Mouse (Mus musculus): ENCODE results near the gene Abca4. TPM values are rescaled to one million over a fixed set of nuclear protein-coding genes. Genes with fewer than 3 reads are reported as not detected.

Gene Abca4
- polyA plus RNA-seq, 1 experiment from 2014 or later = 2.5 TPM

GRCm38 (mm10) chr3:122088054-122088681 is 43.9 kb downstream of the Abca4 start:
- Histone ChIP-seq H3K4me3 (no peak overlapping the region), H3K9me3 (no peaks in the 10 kb centered on the region), H3K9ac (replicated peaks) (no peak overlapping the region), H3K4me2 (replicated peaks) (no peak overlapping the region), H3K36me3 (no peaks in the 10 kb centered on the region), H3K27me3 (peaks cover 69% of the 10 kb centered on the region), H3K27ac (replicated peaks) (no peak overlapping the region), H3K4me1 (peaks cover 17% of the 10 kb centered on the region)
- no peak for ATAC-seq (ENCODE audit: low FRiP score, low read depth)
- 84% methylated on average over 11 of the region's 11 CpGs for WGBS

GRCm38 (mm10) chr3:122090338-122090737 is 46.1 kb downstream of the Abca4 start:
- Histone ChIP-seq H3K9ac (replicated peaks) (no peak overlapping the region), H3K4me1 (peaks cover 9% of the 10 kb centered on the region; the same call in 1 of the 2 replicates), H3K4me2 (replicated peaks) (no peak overlapping the region), H3K27ac (replicated peaks) (no peak overlapping the region), H3K4me3 (no peak overlapping the region), H3K9me3 (no peaks in the 10 kb centered on the region), H3K27me3 (peaks cover 54% of the 10 kb centered on the region), H3K36me3 (no peaks in the 10 kb centered on the region)
- ATAC-seq (ENCODE audit: low FRiP score, low read depth) = no peak
- WGBS = 83% methylated on average over 6 of the region's 6 CpGs

- H3K27ac ChIP-seq (replicated peaks) = no peak overlapping the region
- peaks cover 23% of the 10 kb centered on the region for H3K27me3 ChIP-seq
- H3K9me3 ChIP-seq = no peaks in the 10 kb centered on the region
- H3K4me2 ChIP-seq (replicated peaks) = no peak overlapping the region
- no peak overlapping the region for H3K4me3 ChIP-seq
- no peaks in the 10 kb centered on the region for H3K36me3 ChIP-seq
- peaks cover 6% of the 10 kb centered on the region; the same call in 1 of the 2 replicates for H3K4me1 ChIP-seq
- no peak for ATAC-seq (ENCODE audit: low FRiP score, low read depth)
- 77% methylated on average over 5 of the region's 5 CpGs for WGBS
- no peak overlapping the region for H3K9ac ChIP-seq (replicated peaks)
These were observed 55.5 kb downstream of the Abca4 start for GRCm38 (mm10) chr3:122099713-122100112.

GRCm38 (mm10) chr3:122102091-122102490 is 57.8 kb downstream of the Abca4 start:
- no peaks in the 10 kb centered on the region for H3K36me3 ChIP-seq
- H3K9me3 ChIP-seq = no peaks in the 10 kb centered on the region
- H3K4me1 ChIP-seq = peaks cover 6% of the 10 kb centered on the region; the same call in 1 of the 2 replicates
- H3K4me3 ChIP-seq = no peak overlapping the region
- H3K9ac ChIP-seq (replicated peaks) = no peak overlapping the region
- H3K27me3 ChIP-seq = peaks cover 12% of the 10 kb centered on the region
- 60% methylated on average over 7 of the region's 7 CpGs for WGBS
- H3K27ac ChIP-seq (replicated peaks) = no peak overlapping the region
- ATAC-seq (ENCODE audit: low FRiP score, low read depth) = no peak
- no peak overlapping the region for H3K4me2 ChIP-seq (replicated peaks)

- Histone ChIP-seq H3K27me3 (peaks cover 8% of the 10 kb centered on the region), H3K36me3 (no peaks in the 10 kb centered on the region), H3K4me2 (replicated peaks) (peak overlapping the region; percentile 29; the same call in 1 of the 2 replicates), H3K4me1 (peaks cover 6% of the 10 kb centered on the region; the same call in 1 of the 2 replicates), H3K27ac (replicated peaks) (no peak overlapping the region), H3K9ac (replicated peaks) (0 out of 2 replicates have a peak overlapping the region, but pooled peaks have one; percentile 8), H3K4me3 (no peak overlapping the region), H3K9me3 (no peaks in the 10 kb centered on the region)
- ATAC-seq (ENCODE audit: low FRiP score, low read depth) = peak; percentile 49
- 31% methylated on average over 20 of the region's 20 CpGs for WGBS
These were observed 59.9 kb downstream of the Abca4 start for GRCm38 (mm10) chr3:122103864-122104808.

GRCm38 (mm10) chr3:122106920-122107319 is 62.7 kb downstream of the Abca4 start:
- Histone ChIP-seq H3K36me3 (no peaks in the 10 kb centered on the region), H3K27me3 (peaks cover 8% of the 10 kb centered on the region), H3K27ac (replicated peaks) (no peak overlapping the region), H3K4me3 (no peak overlapping the region), H3K9ac (replicated peaks) (no peak overlapping the region), H3K4me2 (replicated peaks) (no peak overlapping the region), H3K9me3 (no peaks in the 10 kb centered on the region), H3K4me1 (peaks cover 6% of the 10 kb centered on the region; the same call in 1 of the 2 replicates)
- ATAC-seq (ENCODE audit: low FRiP score, low read depth) = no peak
- WGBS = 81% methylated on average over 8 of the region's 8 CpGs

GRCm38 (mm10) chr3:122107643-122108194 is 63.5 kb downstream of the Abca4 start:
- no peak for ATAC-seq (ENCODE audit: low FRiP score, low read depth)
- H3K9ac ChIP-seq (replicated peaks) = no peak overlapping the region
- no peaks in the 10 kb centered on the region for H3K9me3 ChIP-seq
- 85% methylated on average over 14 of the region's 14 CpGs for WGBS
- H3K4me2 ChIP-seq (replicated peaks) = no peak overlapping the region
- H3K36me3 ChIP-seq = no peaks in the 10 kb centered on the region
- no peak overlapping the region for H3K27ac ChIP-seq (replicated peaks)
- peaks cover 8% of the 10 kb centered on the region for H3K27me3 ChIP-seq
- H3K4me1 ChIP-seq = peaks cover 6% of the 10 kb centered on the region; the same call in 1 of the 2 replicates
- no peak overlapping the region for H3K4me3 ChIP-seq

- no peaks in the 10 kb centered on the region for H3K27me3 ChIP-seq
- no peak for ATAC-seq (ENCODE audit: low FRiP score, low read depth)
- 90% methylated on average over 4 of the region's 4 CpGs for WGBS
These were observed 65.2 kb downstream of the Abca4 start for GRCm38 (mm10) chr3:122109461-122109860.

GRCm38 (mm10) chr3:122111141-122111981 is 67.1 kb downstream of the Abca4 start:
- Histone ChIP-seq H3K27me3 (no peaks in the 10 kb centered on the region), H3K9me3 (no peaks in the 10 kb centered on the region), H3K9ac (replicated peaks) (no peak overlapping the region), H3K27ac (replicated peaks) (no peak overlapping the region), H3K4me2 (replicated peaks) (no peak overlapping the region), H3K4me3 (no peak overlapping the region), H3K4me1 (no peaks in the 10 kb centered on the region), H3K36me3 (no peaks in the 10 kb centered on the region)
- ATAC-seq (ENCODE audit: low FRiP score, low read depth) = no peak
- WGBS = 55% methylated on average over 9 of the region's 9 CpGs

More at GRCm38 (mm10) chr3:122109461-122109860, 65.2 kb downstream of the Abca4 start:
- no peak overlapping the region for H3K4me3 ChIP-seq
- no peak overlapping the region for H3K27ac ChIP-seq (replicated peaks)
- no peak overlapping the region for H3K4me2 ChIP-seq (replicated peaks)
- no peaks in the 10 kb centered on the region for H3K4me1 ChIP-seq
- no peak overlapping the region for H3K9ac ChIP-seq (replicated peaks)
- H3K9me3 ChIP-seq = no peaks in the 10 kb centered on the region
- H3K36me3 ChIP-seq = no peaks in the 10 kb centered on the region

- WGBS = 71% methylated on average over 9 of the region's 9 CpGs
- no peak for ATAC-seq (ENCODE audit: low FRiP score, low read depth)
- H3K36me3 ChIP-seq = no peaks in the 10 kb centered on the region
- no peaks in the 10 kb centered on the region for H3K9me3 ChIP-seq
- no peak overlapping the region for H3K27ac ChIP-seq (replicated peaks)
- peaks cover 4% of the 10 kb centered on the region; the same call in 1 of the 2 replicates for H3K27me3 ChIP-seq
- H3K4me1 ChIP-seq = 0 out of 2 replicates have a peak, but pooled peaks cover 9% of the 10 kb centered on the region
- no peak overlapping the region for H3K4me3 ChIP-seq
- no peak overlapping the region for H3K4me2 ChIP-seq (replicated peaks)
- no peak overlapping the region for H3K9ac ChIP-seq (replicated peaks)
These were observed 74.5 kb downstream of the Abca4 start for GRCm38 (mm10) chr3:122118651-122119214.

- Histone ChIP-seq H3K36me3 (no peaks in the 10 kb centered on the region), H3K9me3 (no peaks in the 10 kb centered on the region), H3K4me2 (replicated peaks) (no peak overlapping the region), H3K27ac (replicated peaks) (0 out of 2 replicates have a peak overlapping the region, but pooled peaks have one; percentile 6), H3K4me3 (no peak overlapping the region), H3K4me1 (0 out of 2 replicates have a peak, but pooled peaks cover 9% of the 10 kb centered on the region), H3K9ac (replicated peaks) (no peak overlapping the region), H3K27me3 (peaks cover 4% of the 10 kb centered on the region; the same call in 1 of the 2 replicates)
- no peak for ATAC-seq (ENCODE audit: low FRiP score, low read depth)
- 60% methylated on average over 7 of the region's 7 CpGs for WGBS
These were observed 75.5 kb downstream of the Abca4 start for GRCm38 (mm10) chr3:122119733-122120132.

All from midbrain, embryonic 12.5 days (tissue).